Mouse (Mus musculus): ENCODE data around the gene Alg12.

Alg12 gene

DNA sequence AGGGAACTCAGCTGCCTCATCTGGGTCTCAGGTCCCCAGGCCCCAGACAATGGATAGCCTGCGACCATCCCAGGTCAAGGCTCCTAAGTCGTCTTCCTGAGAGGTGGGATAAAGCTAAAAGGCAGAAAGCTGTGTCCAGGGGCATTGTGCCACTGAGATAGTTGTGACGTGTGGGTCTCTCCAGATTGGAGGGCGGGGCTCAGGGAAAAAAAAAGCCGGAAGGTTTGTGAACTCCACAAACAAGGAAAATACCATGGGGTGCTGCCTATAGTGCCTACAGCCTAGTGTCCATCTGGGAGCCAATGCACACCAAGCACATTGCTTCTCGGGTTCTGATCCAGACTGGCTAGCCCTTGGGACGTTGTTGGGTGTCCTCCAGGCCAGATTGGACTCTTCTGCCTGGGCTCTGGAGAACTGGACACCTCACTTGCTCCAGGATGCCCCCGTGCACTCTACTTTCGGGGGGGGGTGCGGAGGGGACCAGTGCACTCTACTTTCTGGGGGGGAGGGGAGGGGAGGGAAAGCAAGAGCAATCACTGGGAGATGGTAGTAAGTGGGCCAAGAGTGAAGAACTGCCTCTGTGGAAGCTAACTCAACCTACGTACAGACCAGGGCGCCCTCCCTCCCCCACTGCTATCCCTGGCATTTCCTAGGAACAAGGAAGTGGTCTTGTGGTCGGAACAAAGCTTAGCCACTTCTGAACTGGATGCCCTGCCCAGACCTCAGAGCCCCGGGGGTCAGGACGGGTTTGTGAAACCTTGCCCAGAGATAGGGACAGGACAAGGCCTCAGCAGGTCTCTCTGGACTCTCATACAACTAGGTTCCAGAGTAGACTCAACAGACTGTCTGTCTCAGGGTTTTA lies 36.1 kb upstream of the Alg12 start:
- DNase-seq (ENCODE audit: low spot score): no peak

DNA sequence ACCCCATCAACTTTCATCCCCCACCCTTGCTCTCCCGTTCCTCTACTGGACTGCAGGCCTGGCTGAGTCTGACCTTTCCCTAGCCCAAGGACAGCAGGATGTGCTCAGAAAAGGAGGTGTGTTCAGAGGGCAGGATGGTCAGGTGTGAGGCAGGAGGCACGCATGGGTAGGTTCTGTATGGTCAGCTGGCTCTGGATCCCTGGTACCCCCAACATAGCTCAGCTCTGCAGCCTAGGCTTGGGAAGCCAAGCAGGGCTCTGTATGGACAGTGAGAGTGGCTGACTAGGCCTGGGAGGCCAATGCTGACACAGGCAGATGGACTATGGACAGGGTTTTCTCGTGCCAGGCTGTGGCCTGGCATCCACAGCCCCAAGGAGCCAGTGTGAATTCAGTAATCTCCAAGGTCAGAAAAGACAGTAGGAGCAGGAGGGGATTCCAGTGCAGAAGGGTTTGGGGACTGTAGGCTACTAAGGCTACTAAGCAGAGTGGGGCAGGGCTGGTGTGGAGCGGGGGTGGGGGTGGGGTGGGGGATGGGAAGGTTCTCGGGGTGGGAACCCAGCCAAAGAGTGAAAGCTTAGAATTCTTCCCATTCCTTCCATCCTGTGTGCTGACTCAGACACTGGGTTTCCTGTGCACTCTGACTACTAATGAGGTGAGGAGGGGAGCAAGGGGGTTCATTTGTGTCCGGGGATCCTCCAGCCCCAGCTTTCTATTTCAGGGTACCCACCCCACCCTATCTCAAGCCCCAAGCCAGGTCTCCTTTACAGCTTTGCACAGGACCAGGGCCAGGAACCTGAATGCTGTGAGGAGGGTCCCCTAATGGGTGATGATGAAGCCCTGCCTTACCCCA lies 35.2 kb upstream of the Alg12 start:
- no peak for DNase-seq (ENCODE audit: low spot score)

DNA sequence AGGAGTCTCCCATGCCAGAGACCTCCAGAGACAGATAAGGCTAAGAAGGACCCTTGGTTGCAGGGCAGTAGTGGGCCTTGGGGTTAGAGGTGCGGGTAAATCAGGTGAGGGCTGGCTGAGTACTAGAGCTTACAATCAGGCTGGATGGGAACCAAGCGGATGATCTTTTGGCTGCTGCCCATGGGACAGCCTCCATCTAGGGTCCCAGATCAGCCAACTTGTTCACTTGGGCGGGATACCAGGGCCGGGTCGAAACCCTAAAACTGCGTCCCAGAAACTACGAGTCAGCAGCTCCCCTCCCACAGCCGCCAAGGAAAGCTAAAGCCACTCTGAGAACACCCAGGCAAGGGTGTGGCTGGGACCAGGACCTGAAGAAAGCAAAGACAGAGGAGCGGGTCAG lies 34.0 kb upstream of the Alg12 start:
- DNase-seq (ENCODE audit: low spot score): no peak

DNA sequence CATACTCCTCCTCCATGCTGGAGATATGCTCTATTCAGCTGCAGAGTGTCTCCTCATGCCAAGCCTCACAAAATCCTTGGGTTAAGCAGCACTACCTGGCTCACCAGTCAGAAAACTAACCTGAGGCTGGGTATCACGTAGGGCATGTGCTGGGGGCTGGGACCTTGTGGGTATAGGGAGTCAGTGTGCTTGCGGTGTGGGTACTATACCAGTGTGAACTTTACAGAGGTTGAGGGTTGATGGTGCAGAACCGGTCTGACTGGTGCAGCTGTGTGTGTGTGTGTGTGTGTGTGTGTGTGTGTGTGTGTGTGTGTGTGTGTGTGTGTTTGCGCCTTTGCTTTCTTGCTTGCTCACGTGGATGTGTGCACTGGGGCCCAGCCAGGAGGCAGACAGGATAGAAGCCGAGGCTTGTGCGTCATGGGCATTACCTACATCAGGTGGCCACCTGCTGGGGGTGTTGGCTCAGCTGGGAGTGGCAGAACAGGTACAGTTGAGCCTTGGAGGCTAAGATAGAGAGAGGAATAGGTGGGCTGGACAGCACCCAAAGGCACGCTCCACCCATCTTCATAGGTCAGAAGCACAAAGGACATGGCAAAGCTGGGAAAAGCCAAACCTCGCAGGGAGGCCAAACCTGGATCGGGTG lies 32.5 kb upstream of the Alg12 start:
- DNase-seq (ENCODE audit: low spot score): no peak

DNA sequence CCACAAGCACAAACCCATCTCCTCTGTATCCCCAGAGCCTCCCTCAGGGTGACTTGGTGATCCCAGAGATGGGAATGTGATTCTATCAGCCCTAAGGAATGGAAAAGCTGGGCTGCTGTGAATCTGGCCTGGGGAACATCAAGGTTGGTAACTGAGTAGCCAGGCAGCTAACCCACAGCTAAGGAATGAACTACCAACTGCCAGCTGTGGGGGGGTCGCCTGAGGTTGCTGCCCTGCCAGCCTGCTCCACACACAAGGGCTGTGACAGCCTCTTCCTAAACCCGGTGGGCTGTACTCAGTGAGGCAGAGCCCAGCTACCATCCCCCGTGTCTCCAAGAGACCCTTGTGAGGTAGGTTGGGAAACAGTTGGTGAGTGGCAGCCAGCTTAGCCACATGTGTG lies 32.0 kb upstream of the Alg12 start:
- DNase-seq (ENCODE audit: low spot score): no peak

DNA sequence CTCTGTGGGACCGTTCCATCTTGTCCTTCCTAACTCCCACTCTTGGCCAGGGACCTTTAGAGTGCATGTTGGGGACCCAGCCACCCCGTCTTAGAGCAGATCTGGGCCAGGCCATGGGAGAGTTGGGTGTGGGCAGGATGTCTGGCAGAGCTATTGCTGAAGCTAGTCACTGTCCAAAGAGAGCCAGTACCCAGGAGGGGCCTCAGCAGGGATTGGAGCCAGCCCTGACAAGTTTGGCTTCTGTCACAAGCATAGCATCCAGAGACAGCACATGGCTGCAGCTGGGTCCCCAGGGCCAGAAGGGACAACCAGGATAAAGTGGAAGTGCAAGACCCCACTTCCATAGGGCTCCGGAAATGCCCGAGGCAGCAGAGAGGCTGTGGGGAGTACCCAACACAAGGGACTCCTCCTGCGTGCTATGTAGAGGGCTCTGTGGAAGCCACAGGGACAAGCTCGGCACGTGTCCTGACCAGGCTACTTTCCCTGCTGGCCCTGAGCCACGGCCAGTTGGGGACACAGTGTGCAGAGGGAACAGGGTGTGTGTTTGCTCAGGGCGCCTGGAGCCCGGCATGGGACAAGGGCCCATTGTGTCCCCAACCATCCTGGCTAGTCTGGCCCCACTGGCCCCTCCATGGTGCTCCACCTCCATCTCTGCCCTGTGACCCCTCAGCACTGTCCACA lies 31.2 kb upstream of the Alg12 start:
- DNase-seq (ENCODE audit: low spot score): no peak

DNA sequence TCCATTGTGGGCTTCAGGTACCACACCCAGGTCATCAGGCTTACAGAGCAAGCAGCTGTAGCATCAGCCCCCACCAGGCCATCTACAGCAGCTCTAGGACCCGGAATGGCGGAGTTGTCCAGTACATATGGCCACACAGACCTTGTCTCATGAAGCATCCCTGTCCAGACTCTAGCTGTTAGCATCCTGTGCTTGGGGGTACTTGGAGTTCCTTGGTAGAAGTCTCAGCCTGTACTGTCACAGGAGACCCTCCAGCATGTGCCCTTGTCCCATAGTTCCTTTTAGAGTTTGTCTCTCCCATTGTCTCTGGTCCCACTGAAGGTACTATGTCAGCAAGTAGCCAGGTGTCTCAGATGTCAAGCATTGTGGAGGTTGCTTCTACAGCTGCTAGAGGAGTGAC lies 30.5 kb upstream of the Alg12 start:
- no peak for DNase-seq (ENCODE audit: low spot score)

DNA sequence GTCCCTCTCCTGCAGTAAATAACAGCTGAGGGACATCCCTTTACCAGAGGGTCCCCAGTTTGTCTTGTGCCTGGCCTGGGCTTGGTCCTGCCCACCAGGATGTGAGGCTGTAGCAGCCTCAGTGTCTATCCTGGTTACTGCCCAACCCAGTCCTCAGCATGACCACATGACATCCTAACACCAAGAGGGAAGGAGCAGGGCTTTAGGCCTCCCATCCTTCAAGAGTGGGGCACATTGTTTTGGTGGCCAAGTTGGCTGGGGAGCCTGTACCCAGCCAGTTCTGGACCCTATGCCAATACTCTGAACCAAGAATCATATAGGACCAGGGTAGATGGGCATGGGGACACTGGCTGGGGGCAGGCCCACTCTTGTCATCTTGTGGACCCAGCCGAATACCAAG lies 29.5 kb upstream of the Alg12 start:
- DNase-seq (ENCODE audit: low spot score): no peak

DNA sequence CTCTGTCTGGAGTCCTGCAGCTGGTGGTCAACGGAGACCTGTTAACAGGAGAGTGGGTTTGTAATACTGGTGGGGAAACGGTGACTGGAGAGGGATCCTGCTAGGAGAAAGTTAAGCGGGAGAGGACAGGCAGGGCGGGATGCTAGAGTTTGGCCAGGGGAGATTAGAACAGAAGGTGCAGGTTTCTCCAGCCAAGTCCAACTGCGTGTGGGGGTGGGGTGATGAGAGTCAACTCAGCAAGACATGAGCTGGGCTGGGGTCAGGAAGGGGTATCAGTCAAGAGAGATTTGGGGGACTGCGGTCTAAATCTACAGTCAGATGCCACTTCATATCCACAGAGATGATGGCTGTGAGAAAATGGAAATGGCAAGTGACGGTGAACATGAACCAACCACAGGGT lies 25.8 kb upstream of the Alg12 start:
- no peak for DNase-seq (ENCODE audit: low spot score)

DNA sequence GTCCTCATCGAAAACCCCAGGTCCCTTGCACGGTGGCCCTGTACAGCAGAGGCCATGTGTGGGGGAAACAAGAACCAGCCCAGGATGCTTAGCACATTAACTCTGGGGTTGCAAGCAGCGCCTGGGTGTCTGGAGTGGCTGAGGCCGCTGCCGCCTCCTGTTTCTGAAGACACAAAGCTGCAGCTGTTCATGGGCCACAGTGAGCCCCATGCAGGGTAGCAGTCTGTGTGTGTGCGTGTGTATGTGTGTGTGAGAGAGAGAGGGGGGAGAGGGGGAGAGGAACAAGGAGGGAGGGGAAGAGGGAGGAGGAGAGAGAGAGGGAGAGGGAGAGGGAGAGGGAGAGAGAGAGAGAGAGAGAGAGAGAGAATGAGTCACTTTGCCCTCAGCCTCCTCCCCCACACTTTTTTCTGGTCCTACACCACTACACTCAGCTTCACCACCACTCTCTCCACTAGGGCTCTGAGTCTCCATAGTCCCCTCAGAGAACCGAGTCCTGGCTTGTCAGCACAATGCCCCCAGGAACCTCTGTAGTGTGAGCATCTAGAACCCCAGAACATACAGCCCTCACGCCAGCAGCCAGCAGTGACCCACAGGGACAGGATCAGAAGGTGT lies 24.5 kb upstream of the Alg12 start:
- no peak for DNase-seq (ENCODE audit: low spot score)

DNA sequence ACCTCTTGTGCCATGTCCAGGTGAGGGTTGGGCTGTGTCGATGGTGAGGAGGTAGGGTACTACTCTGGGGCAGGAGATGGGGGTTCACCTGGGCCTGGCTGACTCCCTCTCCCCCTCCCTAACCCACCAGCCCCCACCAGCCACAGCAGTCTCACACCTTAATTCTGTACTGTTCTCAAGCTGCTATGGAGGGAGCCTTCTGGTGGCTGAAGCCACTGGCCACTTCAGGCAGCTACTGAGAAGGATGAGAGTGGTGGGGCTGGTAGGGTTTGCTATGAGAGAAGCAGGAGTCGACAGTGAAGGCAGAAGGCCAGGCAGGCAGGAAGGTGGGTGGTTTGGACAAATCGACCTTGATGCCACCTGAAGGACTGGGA lies 23.2 kb upstream of the Alg12 start:
- DNase-seq (ENCODE audit: low spot score): no peak

DNA sequence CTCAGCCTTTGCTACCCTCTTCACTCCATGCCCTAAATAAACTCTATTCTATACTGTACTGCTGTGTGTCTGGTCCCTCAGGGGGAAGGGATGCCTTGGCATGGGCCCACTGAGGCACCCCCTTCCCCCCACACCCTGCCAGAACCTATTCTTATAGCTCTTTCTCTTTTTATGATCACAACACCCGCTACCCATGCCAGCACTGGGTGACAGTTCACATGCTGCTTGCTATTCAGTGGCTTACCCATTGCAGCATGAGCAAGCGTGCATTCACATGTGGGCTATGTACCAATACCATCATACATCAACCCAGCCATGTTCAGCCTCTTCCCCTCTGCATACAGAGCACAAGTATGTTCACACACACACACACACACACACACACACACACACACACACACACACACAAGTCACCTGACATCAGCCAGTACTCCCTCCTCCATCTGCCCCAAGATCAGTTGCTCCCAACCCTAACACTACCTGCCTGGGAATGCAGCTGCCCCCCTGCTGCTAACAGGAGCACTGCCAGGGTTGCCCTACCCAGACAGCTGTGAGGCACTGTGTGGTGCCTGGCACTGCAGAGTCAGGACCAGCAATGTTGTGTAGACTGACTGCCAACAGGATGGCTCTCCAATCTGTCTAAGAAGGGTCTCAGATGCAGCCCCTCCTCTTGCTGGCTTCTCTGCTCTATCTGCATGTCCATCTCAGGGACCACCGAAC lies 22.6 kb upstream of the Alg12 start:
- DNase-seq (ENCODE audit: low spot score): no peak

DNA sequence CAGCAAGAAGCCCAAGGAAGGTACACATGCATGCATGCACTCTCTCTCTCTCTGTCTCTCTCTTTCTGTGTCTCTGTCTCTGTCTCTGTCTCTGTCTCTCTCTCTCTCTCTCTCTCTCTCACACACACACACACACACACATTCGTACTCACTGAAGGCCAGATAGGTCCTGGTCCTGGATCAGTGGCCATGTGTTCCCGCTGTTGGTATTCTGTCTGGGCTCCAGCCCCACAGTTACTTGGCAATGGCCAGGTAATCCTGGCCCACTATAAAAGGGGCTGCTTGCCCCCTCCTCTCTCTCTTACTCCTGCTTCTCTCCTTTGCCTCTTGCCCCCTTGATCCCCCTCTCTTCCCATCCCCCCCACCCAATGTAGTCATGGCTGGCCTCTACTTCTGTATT lies 22.0 kb upstream of the Alg12 start:
- DNase-seq (ENCODE audit: low spot score): no peak

DNA sequence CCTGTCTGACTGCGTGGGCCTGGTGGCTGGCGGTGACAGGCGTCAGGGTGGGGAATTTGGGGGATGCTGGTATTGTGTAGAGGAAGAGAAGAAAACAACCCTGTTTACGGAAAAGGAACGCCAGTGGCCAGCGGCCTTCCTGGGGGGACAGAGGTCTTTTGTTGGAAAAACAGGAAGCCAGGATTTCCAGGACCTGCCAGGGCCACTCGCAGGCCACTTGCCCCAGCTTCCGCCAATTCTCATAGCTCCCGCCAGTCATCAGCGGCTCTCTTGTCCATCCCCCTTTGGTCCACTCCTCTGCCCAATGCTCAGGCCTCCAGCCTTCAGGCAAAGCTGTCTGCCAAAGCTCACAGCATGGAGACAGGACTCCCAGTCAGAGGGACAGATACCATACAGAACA lies 21.0 kb upstream of the Alg12 start:
- no peak for DNase-seq (ENCODE audit: low spot score)

DNA sequence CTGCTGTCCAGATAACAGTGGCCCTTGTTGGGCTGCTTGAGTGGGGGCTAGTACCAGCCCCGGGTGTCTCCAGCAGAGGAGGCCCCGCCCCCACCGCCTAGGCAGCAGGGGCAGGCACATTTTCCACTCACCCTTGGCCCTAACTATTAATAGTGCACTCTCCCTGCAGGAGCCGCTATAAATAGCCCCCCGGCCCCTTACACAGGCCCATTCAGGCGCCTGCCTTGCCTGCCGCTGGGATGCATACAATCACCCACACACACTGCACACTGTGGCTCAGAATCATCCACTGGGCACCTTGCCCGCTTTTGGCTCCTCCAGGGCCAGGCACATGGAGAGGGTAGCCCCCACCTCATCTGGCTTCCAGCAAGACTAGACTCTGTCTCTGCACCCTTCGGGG lies 20.2 kb upstream of the Alg12 start:
- DNase-seq (ENCODE audit: low spot score): no peak

DNA sequence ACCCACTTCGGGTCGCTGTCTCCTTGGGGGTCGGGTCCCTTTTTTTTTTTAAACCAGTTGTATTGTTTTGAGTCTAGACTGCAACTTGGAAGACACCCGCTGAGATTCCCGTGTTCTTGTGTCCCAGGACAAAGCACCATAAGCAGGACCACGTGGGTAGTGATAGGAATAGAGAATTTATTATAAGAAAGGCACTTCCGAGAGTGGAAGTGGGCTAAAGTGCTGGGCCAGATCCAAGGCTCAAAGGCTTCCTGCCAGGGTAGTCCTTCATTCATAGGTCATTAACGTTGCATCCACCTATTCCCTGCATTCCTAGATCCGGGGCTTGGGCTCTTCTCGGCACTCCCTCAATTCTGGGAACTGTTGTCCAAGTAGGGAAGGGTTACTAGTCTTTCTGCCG lies 18.9 kb upstream of the Alg12 start:
- DNase-seq (ENCODE audit: low spot score): no peak

DNA sequence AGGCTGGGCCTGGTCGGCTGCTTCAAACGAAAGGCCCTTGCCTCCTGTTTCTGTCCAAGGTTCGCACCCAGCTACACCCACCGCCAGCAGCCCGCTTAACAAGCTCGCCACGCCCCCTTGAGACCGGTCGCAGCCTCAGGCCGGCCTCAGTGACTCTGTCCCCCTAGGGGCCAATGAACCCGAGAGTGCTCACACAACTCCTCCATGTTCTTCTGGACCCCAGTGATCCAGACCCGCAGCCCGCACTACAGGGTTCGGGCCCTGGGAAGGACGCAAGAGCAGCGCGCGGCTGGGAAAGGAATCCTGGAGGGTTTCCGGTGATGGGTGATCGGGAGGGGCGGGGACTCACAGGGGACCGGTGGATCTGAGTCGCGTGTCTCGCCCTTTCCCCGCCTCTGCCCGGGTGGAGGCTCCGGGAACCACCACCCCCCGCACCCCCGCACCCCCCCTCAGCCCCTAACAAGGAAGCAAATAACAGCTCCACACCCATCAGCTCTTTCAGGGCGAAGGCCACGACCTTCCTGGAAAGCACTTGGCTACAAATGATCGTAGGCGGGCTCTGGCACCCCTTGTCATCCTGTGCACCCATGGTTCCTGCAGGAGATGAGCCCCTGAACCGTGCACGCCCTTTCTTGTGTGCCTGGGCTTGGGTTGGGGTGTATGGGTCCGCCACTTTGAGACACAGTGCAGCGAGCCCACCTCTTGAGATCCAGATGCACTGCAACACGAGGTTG lies 18.2 kb upstream of the Alg12 start:
- DNase-seq (ENCODE audit: low spot score): peak; percentile 43

DNA sequence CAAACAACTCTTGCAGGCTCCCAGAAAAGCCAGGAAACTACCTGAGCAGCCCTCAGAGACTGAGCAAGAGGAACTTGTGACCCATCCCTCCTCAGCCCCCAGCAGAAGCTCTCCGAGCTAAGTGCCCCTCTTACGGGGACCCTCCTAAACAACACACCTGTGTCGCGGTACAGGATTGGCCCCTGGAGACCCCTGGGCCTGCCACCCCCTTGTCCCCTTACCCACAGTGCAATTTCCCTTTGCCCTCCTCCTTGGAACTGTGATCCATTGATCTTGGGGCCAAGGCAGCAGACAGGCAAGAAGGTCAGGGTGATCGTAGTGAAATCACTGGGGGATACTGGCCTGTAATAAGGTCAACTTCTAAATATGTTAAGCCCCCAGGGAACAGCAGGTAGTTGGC lies 17.5 kb upstream of the Alg12 start:
- no peak for DNase-seq (ENCODE audit: low spot score)

DNA sequence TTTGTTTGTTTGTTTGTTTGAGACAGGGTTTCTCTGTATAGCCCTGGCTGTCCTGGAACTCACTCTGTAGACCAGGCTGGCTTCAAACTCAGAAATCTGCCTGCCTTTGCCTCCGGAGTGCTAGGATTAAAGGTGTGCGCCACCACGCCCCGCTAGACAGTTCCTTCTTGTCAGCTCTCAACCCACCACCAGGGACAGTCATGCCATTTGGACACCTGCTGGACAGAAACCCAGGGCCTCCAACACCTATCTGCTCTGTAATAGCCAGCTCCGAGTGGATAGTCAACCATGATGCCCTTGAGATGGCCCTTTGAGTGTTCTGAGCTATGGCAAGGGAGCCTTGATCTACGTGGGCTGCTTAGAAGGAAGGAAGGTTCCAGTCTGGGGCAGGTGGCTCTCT lies 16.9 kb upstream of the Alg12 start:
- DNase-seq (ENCODE audit: low spot score): no peak

DNA sequence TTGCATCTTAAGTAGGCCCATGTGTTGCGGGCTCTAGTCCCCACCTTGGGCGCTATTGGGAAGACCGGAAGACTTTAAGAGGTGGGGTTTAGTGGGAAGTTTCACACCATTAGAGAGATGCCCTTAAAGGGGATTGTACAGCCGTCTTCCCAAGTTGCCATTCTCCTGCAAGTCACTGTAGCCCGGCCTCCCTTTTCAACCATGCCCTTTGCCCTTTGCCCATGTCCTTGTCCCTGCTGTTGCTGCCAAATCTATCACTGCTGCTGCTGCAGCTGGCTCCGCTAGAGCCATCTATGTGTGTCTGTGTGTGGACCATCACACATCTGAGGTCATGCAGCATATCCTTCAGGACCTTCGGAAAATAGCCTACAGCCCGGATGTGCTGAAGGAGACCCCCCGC lies 13.4 kb upstream of the Alg12 start:
- no peak for DNase-seq (ENCODE audit: low spot score)

DNA sequence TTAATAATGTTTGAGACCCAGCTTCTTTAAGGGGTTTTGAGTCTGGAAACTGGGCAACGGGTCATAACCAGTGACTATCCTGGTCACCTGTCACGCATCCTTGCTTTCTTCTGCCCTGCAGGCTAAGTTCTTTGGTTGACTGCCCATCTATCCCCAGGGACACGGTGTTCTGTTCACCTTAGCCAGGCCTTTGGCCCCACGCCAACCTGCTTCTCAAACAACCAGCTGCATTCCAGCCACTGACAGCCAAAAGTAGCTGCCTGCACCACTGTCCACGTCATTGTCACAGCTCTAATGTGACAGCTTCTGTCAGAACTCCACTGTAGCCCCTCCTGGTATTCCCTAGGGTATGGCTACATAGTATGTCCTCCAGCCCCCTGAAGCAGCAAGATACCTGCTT lies 12.4 kb upstream of the Alg12 start:
- DNase-seq (ENCODE audit: low spot score): no peak

All from T-cell, adult 2 months (primary cell).